Mouse (Mus musculus) intestine, postnatal 0 days (tissue): ENCODE data around the gene Son. TPM values are rescaled to one million over a fixed set of nuclear protein-coding genes. Genes with fewer than 3 reads are reported as not detected.

ENCODE experiments used
- ATAC-seq: fragments of 200-750 bp; cut with Nextera tagmentation; 2 replicates; pipeline ENCODE4 v1.8.0; 2017; ENCODE audit warnings: mild to moderate bottlenecking, moderate TSS enrichment, moderate library complexity
- H3K27ac ChIP-seq: fragments of 300-500 bp; sonication (generic); 2 replicates; pipeline ENCODE4 v1.5.1; 2014; ENCODE audit warnings: mild to moderate bottlenecking, low read depth, low read length, moderate library complexity
- H3K27me3 ChIP-seq: fragments of 300-500 bp; sonication (generic); replicated peaks from 2 replicates; pipeline ENCODE4 v1.6.1; 2014; ENCODE audit warnings: low read length, mixed read lengths; ENCODE audit not compliant: control insufficient read depth, insufficient read depth
- H3K36me3 ChIP-seq: fragments of 300-500 bp; sonication (generic); 2 replicates; pipeline ENCODE4 v1.6.1; 2014; ENCODE audit warnings: mild to moderate bottlenecking, moderate library complexity; ENCODE audit not compliant: control insufficient read depth, insufficient read depth
- H3K4me1 ChIP-seq: fragments of 300-500 bp; sonication (generic); replicated peaks from 2 replicates; pipeline ENCODE4 v1.6.1; 2014; ENCODE audit warnings: antibody characterized with exemption, low read length, mixed read lengths; ENCODE audit not compliant: control insufficient read depth, insufficient read depth
- H3K4me2 ChIP-seq: fragments of 300-500 bp; sonication (generic); replicated peaks from 2 replicates; pipeline ENCODE4 v1.6.1; 2014; ENCODE audit warnings: low read depth, mild to moderate bottlenecking, moderate library complexity
- H3K4me3 ChIP-seq: fragments of 300-500 bp; sonication (generic); 2 replicates; pipeline ENCODE4 v1.5.1; 2014; ENCODE audit warnings: low read depth, low read length
- H3K9ac ChIP-seq: fragments of 300-500 bp; sonication (generic); 2 replicates; pipeline ENCODE4 v1.6.1; 2014; ENCODE audit warnings: mild to moderate bottlenecking, low read depth, low read length
- H3K9me3 ChIP-seq: fragments of 300-500 bp; sonication (generic); 2 replicates; pipeline ENCODE4 v1.6.1; 2016; ENCODE audit warnings: mixed run types; ENCODE audit not compliant: control insufficient read depth
- CTCF ChIP-seq: sonication (generic); IDR thresholded peaks from 2 replicates; pipeline ENCODE4 v1.5.1; 2016; ENCODE audit warnings: low read depth, mild to moderate bottlenecking, control low read depth, antibody characterized with exemption, moderate library complexity
- WGBS: fragments of 180-500 bp; shearing (Covaris S2); extraction: QIAGEN DNeasy Blood & Tissue Kit; methylation state at CpG from one replicate; pipeline ENCODE4 v1.1.7; 2014; 5-methylcytosine and 5-hydroxymethylcytosine counted together
- polyA plus RNA-seq: library from polyadenylated mRNA; unstranded; fragments of >200 nt; fragmentation: Nextera tagmentation; extraction: Ambion mirVana; gene quantifications from 2 replicates; pipeline ENCODE4 v1.2.1, GENCODE M21; 2015

Gene Son
- polyA plus RNA-seq, 1 experiment from 2014 or later, result 71.1 TPM

- H3K27me3 ChIP-seq, result no peaks in the 10 kb centered on the region
- no peak for TF ChIP-seq CTCF
- H3K4me2 ChIP-seq, result no peak overlapping the region
- peaks cover 76% of the 10 kb centered on the region for H3K36me3 ChIP-seq
- no peaks in the 10 kb centered on the region for H3K4me1 ChIP-seq
- WGBS, result 66% methylated on average over 4 of the region's 4 CpGs
- no peak for ATAC-seq
- no peak overlapping the region for H3K27ac ChIP-seq
- H3K9ac ChIP-seq, result no peak overlapping the region
- H3K4me3 ChIP-seq, result no peak overlapping the region
- H3K9me3 ChIP-seq, result no peaks in the 10 kb centered on the region
These were observed 27.2 kb downstream of the Son start for GRCm38 (mm10) chr16:91674500-91674899.

DNA sequence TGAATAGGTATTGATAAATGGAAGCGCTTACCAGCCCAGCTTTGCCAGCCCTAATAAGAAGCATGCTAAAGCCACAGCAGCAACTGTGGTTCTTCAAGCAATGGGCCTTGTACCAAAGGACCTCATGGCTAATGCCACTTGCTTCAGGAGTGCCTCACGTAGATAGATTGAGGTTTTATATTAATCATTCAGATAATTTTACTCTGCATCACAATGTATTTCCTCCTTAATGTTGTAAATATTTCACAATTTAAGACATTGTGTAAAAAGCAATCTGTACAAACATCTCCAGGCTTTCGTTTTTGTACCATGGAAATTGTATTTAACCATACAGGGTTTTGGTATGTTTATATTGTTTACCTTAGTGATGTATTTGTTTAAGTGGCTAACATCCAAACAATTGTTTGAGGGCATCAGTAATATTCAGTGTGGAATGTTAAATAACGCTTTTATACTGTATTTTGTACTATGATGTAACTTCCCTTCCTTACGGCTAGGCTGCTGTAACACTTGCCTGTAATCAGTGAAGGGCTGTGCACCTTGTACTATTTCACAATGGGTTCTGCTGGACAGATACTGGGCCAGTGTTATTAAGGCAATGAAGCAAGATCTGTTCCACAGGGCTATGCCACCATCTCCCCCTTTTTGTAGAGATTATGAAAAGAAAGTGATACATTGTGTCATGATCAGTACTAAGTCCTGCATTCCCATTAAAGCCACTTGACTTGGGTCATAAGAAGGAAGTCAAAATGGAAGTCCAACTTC lies 31.0 kb downstream of the Son start:
- Histone ChIP-seq H3K4me3 (no peak overlapping the region), H3K4me1 (no peaks in the 10 kb centered on the region), H3K36me3 (peaks cover 61% of the 10 kb centered on the region), H3K9ac (no peak overlapping the region), H3K9me3 (no peaks in the 10 kb centered on the region), H3K4me2 (no peak overlapping the region), H3K27me3 (no peaks in the 10 kb centered on the region), H3K27ac (peak overlapping the region; percentile 41)
- 51% methylated on average over 5 of the region's 5 CpGs for WGBS
- TF ChIP-seq CTCF, result no peak
- peak; percentile 98 for ATAC-seq

DNA sequence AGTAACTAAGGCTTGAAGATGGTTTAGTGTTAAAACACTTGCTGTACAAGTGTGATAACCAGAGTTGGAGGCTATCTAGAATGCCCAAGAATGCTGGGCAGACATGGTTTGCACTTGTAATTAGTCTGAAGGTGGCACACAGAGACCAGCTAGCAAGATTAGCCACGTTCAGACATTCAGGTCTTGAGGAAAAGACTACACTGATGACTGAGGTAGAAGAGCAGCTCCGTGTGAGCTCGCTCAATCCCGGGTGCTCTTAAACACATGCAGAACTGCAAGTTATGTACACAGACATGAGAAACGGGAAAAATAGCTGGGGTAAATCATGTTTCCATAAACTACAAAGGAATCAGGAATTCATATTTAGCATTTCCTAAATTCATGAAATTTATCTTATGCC lies 33.4 kb downstream of the Son start:
- no peaks in the 10 kb centered on the region for H3K9me3 ChIP-seq
- no peak overlapping the region for H3K4me2 ChIP-seq
- H3K27me3 ChIP-seq, result no peaks in the 10 kb centered on the region
- peaks cover 53% of the 10 kb centered on the region for H3K36me3 ChIP-seq
- ATAC-seq, result no peak
- WGBS, result 65% methylated on average over 5 of the region's 5 CpGs
- no peak for TF ChIP-seq CTCF
- H3K27ac ChIP-seq, result no peak overlapping the region
- no peaks in the 10 kb centered on the region for H3K4me1 ChIP-seq
- no peak overlapping the region for H3K4me3 ChIP-seq
- H3K9ac ChIP-seq, result no peak overlapping the region

DNA sequence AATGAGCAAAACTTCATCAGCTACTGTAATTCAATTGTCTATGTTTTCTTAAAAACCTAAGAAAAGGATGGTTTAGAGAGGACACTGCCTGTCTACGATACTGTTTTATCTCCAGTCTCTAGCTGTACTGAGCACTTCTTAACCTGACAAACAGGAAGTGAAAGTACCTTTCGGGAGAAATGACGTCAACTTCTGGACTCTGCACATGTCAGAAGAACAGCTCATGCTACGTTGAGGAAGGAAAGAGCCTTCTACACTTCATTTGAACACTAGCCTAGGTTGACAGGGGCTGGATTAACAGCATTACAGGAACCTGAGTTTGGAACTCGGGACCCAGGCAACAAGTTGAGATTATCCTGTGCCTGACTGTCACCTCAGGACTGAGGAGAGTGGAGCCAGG lies 38.2 kb downstream of the Son start:
- no peak for TF ChIP-seq CTCF
- Histone ChIP-seq H3K4me1 (no peaks in the 10 kb centered on the region), H3K4me2 (no peak overlapping the region), H3K36me3 (peaks cover 30% of the 10 kb centered on the region), H3K27me3 (no peaks in the 10 kb centered on the region), H3K9me3 (no peaks in the 10 kb centered on the region), H3K27ac (no peak overlapping the region), H3K4me3 (no peak overlapping the region), H3K9ac (no peak overlapping the region)
- peak; percentile 62 for ATAC-seq
- 45% methylated on average over 5 of the region's 5 CpGs for WGBS

GRCm38 (mm10) chr16:91686369-91686768 lies 39.1 kb downstream of the Son start:
- WGBS, result 70% methylated on average over 5 of the region's 5 CpGs
- H3K9me3 ChIP-seq, result no peaks in the 10 kb centered on the region

GRCm38 (mm10) chr16:91688023-91688618 lies 40.8 kb downstream of the Son start:
- H3K4me3 ChIP-seq, result peak overlapping the region; percentile 90
- no peak for TF ChIP-seq CTCF
- no peaks in the 10 kb centered on the region for H3K4me1 ChIP-seq
- H3K36me3 ChIP-seq, result peaks cover 10% of the 10 kb centered on the region
- H3K4me2 ChIP-seq, result peak overlapping the region; percentile 100
- no peaks in the 10 kb centered on the region for H3K27me3 ChIP-seq
- H3K9me3 ChIP-seq, result no peaks in the 10 kb centered on the region
- peak overlapping the region; percentile 77; the same call in 1 of the 2 replicates for H3K27ac ChIP-seq
- peak overlapping the region; percentile 88 for H3K9ac ChIP-seq
- 1% methylated on average over 51 of the region's 51 CpGs for WGBS
- peak; percentile 26 for ATAC-seq

More at GRCm38 (mm10) chr16:91686369-91686768, 39.1 kb downstream of the Son start:
- no peak for ATAC-seq
- Histone ChIP-seq H3K4me1 (no peaks in the 10 kb centered on the region), H3K27ac (no peak overlapping the region), H3K27me3 (no peaks in the 10 kb centered on the region), H3K4me2 (no peak overlapping the region), H3K4me3 (no peak overlapping the region), H3K9ac (no peak overlapping the region), H3K36me3 (peaks cover 27% of the 10 kb centered on the region)
- TF ChIP-seq CTCF, result no peak
